Mouse (Mus musculus) C2C12 (cell line): ENCODE measurements at regions not wholly inside any gene's neighbourhood (a gene's known extent, or its start where the extent isn't known, plus 50 kb on each side); places are given as distances from the start of the nearest gene placed in this dataset.

Experiments used
- CEBPB ChIP-seq: IDR thresholded peaks from one replicate; pipeline ENCODE4 v1.6.1; 2011; ENCODE audit warnings: low read depth, mild to moderate bottlenecking, control low read depth, moderate library complexity
- CTCF ChIP-seq: IDR thresholded peaks from one replicate; pipeline ENCODE4 v1.5.1; 2011; ENCODE audit not compliant: control insufficient read depth, insufficient read depth, insufficient read length
- MAX ChIP-seq: IDR thresholded peaks from one replicate; pipeline ENCODE4 v1.6.1; 2011; ENCODE audit warnings: mild to moderate bottlenecking, control low read depth
- MYOD1 ChIP-seq: IDR thresholded peaks from one replicate; pipeline ENCODE4 v1.6.1; 2011; ENCODE audit warnings: low read depth; ENCODE audit not compliant: control insufficient read depth, insufficient read length
- MYOG ChIP-seq: IDR thresholded peaks from one replicate; pipeline ENCODE4 v1.6.1; 2011; ENCODE audit not compliant: control insufficient read depth, insufficient read length; ENCODE audit errors: extremely low read depth
- USF1 ChIP-seq: IDR thresholded peaks from one replicate; pipeline ENCODE4 v1.6.1; 2011; ENCODE audit warnings: low read depth, mild to moderate bottlenecking, control low read depth, moderate library complexity

GRCm38 (mm10) chr8:11138302-11139020, 130.2 kb upstream of the Irs2 start:
- no peak for TF ChIP-seq CTCF
- no peak for TF ChIP-seq MYOG
- TF ChIP-seq MAX, result no peak
- TF ChIP-seq USF1, result no peak
- no peak for TF ChIP-seq MYOD1
- TF ChIP-seq CEBPB, result no peak
